Mouse (Mus musculus) heart, embryonic 14.5 days (tissue): ENCODE results near the gene Gpd2. TPM values are rescaled to one million over a fixed set of nuclear protein-coding genes. Genes with fewer than 3 reads are reported as not detected.

Experiments used
- ATAC-seq: fragments of 200-750 bp; cut with Nextera tagmentation; 2 replicates; pipeline ENCODE4 v1.8.0; 2017; ENCODE audit warnings: low read depth, moderate TSS enrichment; ENCODE audit not compliant: insufficient number of reproducible peaks, insufficient read depth, low FRiP score
- H3K27ac ChIP-seq, 2 experiments: fragments of 200-500 bp in 1 of 2; fragments of 300-500 bp in 1 of 2; sonication (generic) in 1 of 2; replicated peaks in 1 of 2; 2 replicates each; pipeline ENCODE4 v1.5.1; 2012 to 2014; ENCODE audit warnings: low read depth in 2 of 2, low read length in 2 of 2, control low read depth in 1 of 2, mild to moderate bottlenecking in 1 of 2, mixed read lengths in 1 of 2; ENCODE audit not compliant: control insufficient read depth in 1 of 2, insufficient read depth in 1 of 2
- H3K27me3 ChIP-seq: fragments of 300-500 bp; sonication (generic); 2 replicates; pipeline ENCODE4 v1.6.1; 2014; ENCODE audit warnings: mild to moderate bottlenecking, low read length, control low read depth; ENCODE audit not compliant: control insufficient read depth, insufficient read depth
- H3K36me3 ChIP-seq: fragments of 300-500 bp; sonication (generic); 2 replicates; pipeline ENCODE4 v1.6.1; 2014; ENCODE audit warnings: mild to moderate bottlenecking, control low read depth, low read length, mixed read lengths; ENCODE audit not compliant: control insufficient read depth, insufficient read depth
- H3K4me1 ChIP-seq, 2 experiments: fragments of 200-500 bp in 1 of 2; fragments of 300-500 bp in 1 of 2; sonication (generic) in 1 of 2; 2 replicates each; pipeline ENCODE4 v1.6.1; 2012 to 2014; ENCODE audit warnings: low read length in 2 of 2, control low read depth in 1 of 2, mixed read lengths in 1 of 2; ENCODE audit not compliant: control insufficient read depth in 2 of 2, insufficient read depth in 2 of 2
- H3K4me2 ChIP-seq: fragments of 300-500 bp; sonication (generic); 2 replicates; pipeline ENCODE4 v1.6.1; 2014; ENCODE audit warnings: mild to moderate bottlenecking, low read length
- H3K4me3 ChIP-seq, 2 experiments: fragments of 200-500 bp in 1 of 2; fragments of 300-500 bp in 1 of 2; sonication (generic) in 1 of 2; 2 replicates each; pipeline ENCODE4 v1.5.1; 2012 to 2014; ENCODE audit warnings: low read length in 2 of 2, mild to moderate bottlenecking in 2 of 2, control low read depth in 1 of 2, low read depth in 1 of 2, moderate library complexity in 1 of 2; ENCODE audit not compliant: control insufficient read depth in 1 of 2, insufficient read depth in 1 of 2
- H3K9ac ChIP-seq: fragments of 300-500 bp; sonication (generic); 2 replicates; pipeline ENCODE4 v1.6.1; 2014; ENCODE audit warnings: mild to moderate bottlenecking, low read length
- H3K9me3 ChIP-seq: fragments of 300-500 bp; sonication (generic); 2 replicates; pipeline ENCODE4 v1.6.1; 2016; ENCODE audit warnings: low read length, control low read depth; ENCODE audit not compliant: control insufficient read depth
- WGBS: fragments of 180-500 bp; shearing (Covaris S2); extraction: QIAGEN DNeasy Blood & Tissue Kit; methylation state at CpG from one replicate; pipeline ENCODE4 v1.1.7; 2014; 5-methylcytosine and 5-hydroxymethylcytosine counted together
- polyA plus RNA-seq: library from polyadenylated mRNA; unstranded; fragments of >200 nt; fragmentation: Nextera tagmentation; extraction: Ambion mirVana; gene quantifications from 2 replicates; pipeline ENCODE4 v1.2.1, GENCODE M21; 2014

Gpd2 gene
- polyA plus RNA-seq, 1 experiment from 2014 or later: 13.3 TPM

- Histone ChIP-seq H3K9ac (no peak overlapping the region), H3K4me2 (no peak overlapping the region), H3K27me3 (no peaks in the 10 kb centered on the region), H3K4me3 (no peak overlapping the region), H3K27ac (no peak overlapping the region), H3K36me3 (no peaks in the 10 kb centered on the region), H3K4me1 (0 out of 4 replicates have a peak, but pooled peaks cover 0 to 2% of the 10 kb centered on the region in 2 experiments), H3K9me3 (no peaks in the 10 kb centered on the region)
- no peak for ATAC-seq
- 87% methylated on average over 6 of the region's 6 CpGs for WGBS
Observed at GRCm38 (mm10) chr2:57333481-57333880, 96.0 kb downstream of the Gpd2 start.

DNA sequence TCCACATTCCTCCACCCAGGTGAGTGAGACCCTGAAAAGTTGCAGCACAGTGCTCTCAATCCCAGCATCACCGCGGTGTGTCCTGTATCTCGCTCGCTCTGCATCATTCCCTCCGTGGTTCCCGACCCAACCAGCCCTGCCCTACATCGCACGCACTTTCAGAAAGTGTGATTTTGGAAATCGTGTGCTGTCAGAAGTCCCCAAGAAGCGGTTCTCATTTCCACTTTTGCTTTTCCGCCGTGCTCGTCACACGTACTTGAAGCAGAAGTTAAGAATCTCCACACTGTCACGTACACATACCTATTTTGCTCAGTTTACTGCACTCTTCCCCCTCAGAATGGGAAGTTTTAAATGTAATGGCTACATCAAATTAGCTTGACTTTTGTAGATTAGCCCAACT is 98.0 kb downstream of the Gpd2 start:
- H3K4me2 ChIP-seq: no peak overlapping the region
- H3K4me1 ChIP-seq: no peaks in the 10 kb centered on the region
- H3K9ac ChIP-seq: no peak overlapping the region
- H3K27ac ChIP-seq: no peak overlapping the region
- ATAC-seq: no peak
- no peaks in the 10 kb centered on the region for H3K27me3 ChIP-seq
- WGBS: 85% methylated on average over 15 of the region's 15 CpGs
- H3K4me3 ChIP-seq: no peak overlapping the region
- no peaks in the 10 kb centered on the region for H3K36me3 ChIP-seq
- H3K9me3 ChIP-seq: no peaks in the 10 kb centered on the region

DNA sequence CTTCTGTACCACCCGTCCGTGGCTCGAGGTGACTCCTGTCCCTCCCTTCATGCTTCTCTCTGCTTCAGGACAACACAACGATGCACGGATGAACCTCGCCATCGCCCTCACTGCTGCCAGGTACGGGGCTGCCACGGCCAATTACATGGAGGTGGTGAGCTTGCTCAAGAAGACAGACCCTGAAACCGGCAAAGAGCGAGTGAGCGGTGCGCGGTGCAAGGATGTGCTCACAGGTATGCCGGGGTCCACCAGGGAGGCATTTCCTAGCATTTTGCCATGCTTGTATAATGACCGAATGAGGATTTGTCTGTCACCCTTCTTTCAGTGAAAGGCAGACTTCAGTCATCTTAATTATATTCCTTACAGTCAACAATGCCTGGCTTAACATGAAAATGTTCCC is 101.3 kb downstream of the Gpd2 start:
- no peak for ATAC-seq
- Histone ChIP-seq H3K9me3 (no peaks in the 10 kb centered on the region), H3K9ac (no peak overlapping the region), H3K4me2 (no peak overlapping the region), H3K4me3 (no peak overlapping the region), H3K27ac (no peak overlapping the region), H3K4me1 (no peaks in the 10 kb centered on the region), H3K27me3 (no peaks in the 10 kb centered on the region), H3K36me3 (no peaks in the 10 kb centered on the region)
- 92% methylated on average over 16 of the region's 16 CpGs for WGBS

DNA sequence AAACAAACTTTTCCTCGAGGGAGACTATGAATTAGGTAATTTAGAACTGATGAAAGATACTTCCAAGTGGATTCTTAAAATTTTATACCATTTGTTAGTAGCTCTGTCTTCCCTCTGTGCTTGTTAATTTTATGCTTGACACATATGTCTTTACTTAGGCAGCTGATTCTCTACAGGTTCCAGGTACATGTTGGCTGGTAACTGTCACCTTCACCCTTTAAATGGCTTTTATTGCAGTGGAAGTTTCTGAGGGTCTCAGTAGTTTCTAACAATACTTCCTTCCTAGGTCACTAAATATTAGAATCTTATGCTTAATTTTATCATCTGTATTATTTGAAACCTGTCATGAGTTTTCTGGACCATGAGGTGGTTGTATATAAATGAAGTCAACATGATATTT is 105.5 kb downstream of the Gpd2 start:
- Histone ChIP-seq H3K9me3 (no peaks in the 10 kb centered on the region), H3K9ac (no peak overlapping the region), H3K4me2 (no peak overlapping the region), H3K36me3 (no peaks in the 10 kb centered on the region), H3K4me3 (no peak overlapping the region), H3K27ac (no peak overlapping the region), H3K27me3 (no peaks in the 10 kb centered on the region), H3K4me1 (no peaks in the 10 kb centered on the region)
- 51% methylated on average over 1 of the region's 1 CpGs for WGBS
- no peak for ATAC-seq

GRCm38 (mm10) chr2:57350615-57351014 is 113.2 kb downstream of the Gpd2 start:
- Histone ChIP-seq H3K4me1 (peaks cover 4 to 10% of the 10 kb centered on the region in 2 experiments), H3K9me3 (no peaks in the 10 kb centered on the region), H3K36me3 (0 out of 2 replicates have a peak, but pooled peaks cover 3% of the 10 kb centered on the region), H3K4me3 (no peak overlapping the region), H3K27me3 (no peaks in the 10 kb centered on the region), H3K9ac (no peak overlapping the region), H3K27ac (no peak overlapping the region), H3K4me2 (no peak overlapping the region)
- 31% methylated on average over 9 of the region's 9 CpGs for WGBS
- no peak for ATAC-seq

DNA sequence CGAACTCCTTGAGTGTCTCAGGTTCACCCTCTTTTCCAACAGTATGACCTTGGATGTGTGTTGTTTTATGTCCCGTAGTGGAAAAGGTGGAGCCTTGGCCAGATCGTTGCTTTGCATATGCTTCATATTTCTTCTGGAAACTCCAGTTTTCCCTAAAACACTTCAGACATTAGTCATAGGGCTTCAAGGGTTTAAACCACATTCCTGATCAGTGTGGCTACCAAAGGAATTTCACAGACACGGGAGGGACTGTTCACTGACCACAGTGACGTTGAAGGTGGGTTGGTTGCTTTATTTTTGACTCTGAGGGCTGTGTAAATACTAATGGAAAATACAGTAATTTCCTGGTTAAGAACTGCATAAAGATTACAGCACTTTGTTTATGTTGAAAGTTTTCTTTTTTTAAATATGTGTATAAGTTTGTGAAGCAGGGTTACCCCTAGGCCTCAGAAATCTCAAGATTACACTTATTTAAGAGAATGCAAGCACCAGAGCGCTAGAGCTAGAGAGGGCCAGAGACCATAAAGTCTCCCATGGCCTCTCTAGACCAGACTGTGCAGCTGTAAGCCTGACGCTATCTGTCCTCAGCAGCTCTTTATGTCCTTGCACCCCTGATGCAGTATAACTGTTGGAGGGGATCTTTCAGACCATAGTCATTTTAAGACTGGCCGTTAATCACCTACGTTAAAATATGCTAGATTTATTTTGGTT is 116.4 kb downstream of the Gpd2 start:
- Histone ChIP-seq H3K9me3 (no peaks in the 10 kb centered on the region), H3K27me3 (no peaks in the 10 kb centered on the region), H3K4me1 (peaks cover 4 to 10% of the 10 kb centered on the region in 2 experiments), H3K4me3 (no peak overlapping the region), H3K36me3 (0 out of 2 replicates have a peak, but pooled peaks cover 5% of the 10 kb centered on the region), H3K4me2 (no peak overlapping the region), H3K9ac (no peak overlapping the region), H3K27ac (no peak overlapping the region)
- no peak for ATAC-seq
- WGBS: 72% methylated on average over 9 of the region's 9 CpGs

DNA sequence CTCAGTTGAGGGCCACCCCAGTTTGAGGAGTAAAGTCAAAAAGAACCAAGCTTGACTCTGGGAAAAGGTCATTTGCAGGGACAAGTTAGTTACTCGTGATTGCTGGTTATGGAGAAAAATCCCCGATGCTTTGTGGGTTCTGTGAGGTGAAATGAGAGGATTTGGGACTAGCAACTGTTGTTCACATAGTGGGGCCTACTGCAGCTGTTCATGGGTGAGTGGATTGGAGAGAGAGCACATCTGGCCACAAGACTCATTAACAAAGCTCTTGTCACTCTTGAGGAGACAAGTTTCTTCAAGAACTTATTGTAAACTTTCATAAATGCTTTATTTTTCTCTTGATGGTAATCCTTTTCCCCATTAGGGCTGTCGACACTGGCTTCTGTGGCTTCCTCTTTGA is 117.4 kb downstream of the Gpd2 start:
- no peak for ATAC-seq
- no peak overlapping the region for H3K4me2 ChIP-seq
- no peak overlapping the region for H3K4me3 ChIP-seq
- peaks cover 2 to 5% of the 10 kb centered on the region in 2 experiments; a peak in 3 of 4 replicates for H3K4me1 ChIP-seq
- 0 out of 2 replicates have a peak, but pooled peaks cover 5% of the 10 kb centered on the region for H3K36me3 ChIP-seq
- no peaks in the 10 kb centered on the region for H3K9me3 ChIP-seq
- no peak overlapping the region for H3K27ac ChIP-seq
- WGBS: 79% methylated on average over 3 of the region's 3 CpGs
- H3K27me3 ChIP-seq: no peaks in the 10 kb centered on the region
- H3K9ac ChIP-seq: no peak overlapping the region
